Mouse (Mus musculus) NIH3T3 (cell line): ENCODE measurements around the gene Ykt6.

Source experiments
- DNase-seq: peaks from one replicate; pipeline ENCODE4 v3.0.0-alpha.2; 2012; ENCODE audit warnings: low read depth

Ykt6 gene

DNA sequence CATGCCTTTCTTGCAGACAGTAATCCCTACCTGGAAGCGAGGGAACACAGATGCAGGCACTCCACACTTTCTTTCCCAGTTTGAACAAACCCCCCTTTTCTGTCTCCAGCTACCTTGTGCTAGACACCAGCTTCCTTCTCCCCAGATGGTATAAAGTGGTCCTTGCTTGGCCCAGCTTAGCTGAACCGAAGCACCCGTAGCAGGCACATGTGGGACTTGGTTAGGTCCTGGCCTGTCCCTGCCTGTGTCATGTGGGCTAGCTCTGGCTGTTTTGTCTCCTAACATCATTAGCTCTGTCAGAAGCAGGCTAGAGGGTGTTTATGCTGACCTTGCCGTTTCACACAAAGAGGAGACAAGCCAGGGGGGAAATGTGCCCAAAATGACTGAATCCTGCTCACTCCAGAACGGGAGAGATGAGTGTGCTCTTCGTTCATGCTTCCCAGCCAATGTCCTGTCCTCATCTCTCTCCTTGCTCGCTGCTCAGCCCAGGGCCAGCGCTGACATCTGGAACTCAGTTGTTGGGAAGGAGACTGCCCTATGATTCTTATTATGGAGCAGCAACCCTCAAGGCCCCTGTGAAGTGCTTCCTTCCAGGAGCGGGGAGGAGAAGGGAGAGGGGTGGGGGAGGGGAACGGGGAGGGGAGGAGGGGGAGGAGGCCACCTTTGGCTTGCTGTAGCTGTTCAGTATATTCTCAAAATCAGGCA, 6.8 kb upstream of the Ykt6 start:
- DNase-seq = peak; percentile 39

DNA sequence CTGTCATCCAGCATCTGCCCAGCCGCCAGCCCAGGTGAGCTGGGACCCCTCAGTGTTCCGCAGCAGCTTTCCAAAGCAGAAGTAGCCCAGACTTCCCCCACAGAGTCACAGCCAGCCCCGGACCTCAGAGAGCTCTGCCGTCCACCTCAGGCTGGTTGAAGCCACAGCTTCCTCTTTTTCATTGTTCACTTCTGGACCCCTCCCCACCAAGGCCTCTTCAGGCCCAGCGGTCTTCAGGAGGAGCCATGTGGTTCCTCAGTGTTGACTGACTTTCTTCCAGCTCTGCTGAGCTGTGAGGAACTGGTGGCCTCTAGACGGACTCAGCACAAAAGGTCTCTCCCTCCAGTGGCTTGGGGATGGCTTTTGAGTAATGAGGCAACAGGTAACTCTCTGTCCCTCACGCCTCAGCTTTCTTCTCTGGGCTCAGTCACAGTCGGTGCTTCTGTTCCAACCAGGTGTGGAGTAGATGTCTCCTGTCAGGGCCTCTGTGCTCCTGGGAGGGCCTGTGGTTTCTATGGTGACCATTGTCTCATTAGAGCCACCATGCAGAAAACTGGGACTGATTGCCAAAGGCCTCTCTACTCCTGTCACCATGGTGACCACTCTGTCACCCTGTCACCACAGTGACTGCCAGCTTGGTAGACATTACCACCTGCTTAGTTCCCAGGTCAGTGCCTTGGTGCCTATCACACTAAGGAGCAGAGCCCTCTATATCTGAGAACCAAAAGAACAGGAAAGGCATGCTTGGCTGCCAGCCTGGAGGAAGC, 5.7 kb upstream of the Ykt6 start, which contains the start of gene Gck:
Gene Gck, minus strand, starts transcription at position 496 of the 767 bp plus-strand sequence.
- no peak for DNase-seq

GRCm38 (mm10) chr11:5952501-5952900, 3.0 kb upstream of the Ykt6 start:
- DNase-seq = no peak

DNA sequence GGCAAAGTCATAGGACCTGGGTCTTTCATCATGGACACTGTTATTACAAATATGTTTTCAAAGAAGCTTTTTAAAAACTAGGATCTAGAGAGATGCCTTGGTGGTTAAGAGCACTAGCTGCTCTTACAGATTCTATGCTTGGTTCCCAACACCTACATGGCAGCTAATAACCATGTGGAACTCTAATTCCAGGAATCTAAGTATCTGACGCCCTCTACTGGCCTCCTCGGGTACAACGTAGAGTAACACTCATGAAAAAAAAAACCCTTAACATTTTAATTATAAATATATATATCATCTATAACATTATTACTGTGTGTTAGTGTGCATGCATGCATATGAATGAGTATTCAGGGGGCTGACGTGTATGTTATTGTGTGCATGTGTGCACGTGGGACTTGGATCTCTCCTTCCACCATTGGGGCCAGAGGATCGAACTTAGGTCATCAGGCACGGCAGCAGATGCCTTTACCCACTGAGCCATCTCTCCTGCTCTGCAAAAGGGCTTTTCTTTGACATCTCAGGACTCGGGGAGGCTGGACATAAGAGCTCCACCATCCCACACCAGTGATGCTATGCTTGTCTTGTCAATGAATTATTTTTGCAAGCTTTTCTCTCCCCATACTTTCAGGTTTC, 2.2 kb upstream of the Ykt6 start:
- peak; percentile 69 for DNase-seq

- no peak for DNase-seq
Measured at GRCm38 (mm10) chr11:5954435-5954834, 1.1 kb upstream of the Ykt6 start.

GRCm38 (mm10) chr11:5954965-5955504, 458 bp upstream of the Ykt6 start:
- peak; percentile 69 for DNase-seq

DNA sequence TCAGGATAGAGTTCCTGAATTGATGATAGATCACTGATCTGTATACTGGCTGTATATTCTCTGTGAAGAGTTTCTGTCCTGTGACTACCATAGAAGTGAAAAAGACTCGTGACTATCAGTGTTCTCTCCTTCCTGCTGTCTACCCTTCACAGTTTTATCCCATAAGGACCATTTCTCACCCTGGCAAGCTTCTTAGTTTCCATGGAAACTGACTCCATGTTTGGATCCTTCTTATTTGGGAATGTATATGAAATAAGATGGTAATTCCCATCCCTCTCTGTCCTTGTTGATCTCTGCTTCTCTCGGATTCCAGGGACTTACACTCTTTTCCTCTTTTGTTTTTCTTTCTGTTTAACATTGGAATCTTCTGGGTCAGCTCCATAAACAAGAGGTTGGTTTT, 4.6 kb downstream of the Ykt6 start:
- no peak for DNase-seq

DNA sequence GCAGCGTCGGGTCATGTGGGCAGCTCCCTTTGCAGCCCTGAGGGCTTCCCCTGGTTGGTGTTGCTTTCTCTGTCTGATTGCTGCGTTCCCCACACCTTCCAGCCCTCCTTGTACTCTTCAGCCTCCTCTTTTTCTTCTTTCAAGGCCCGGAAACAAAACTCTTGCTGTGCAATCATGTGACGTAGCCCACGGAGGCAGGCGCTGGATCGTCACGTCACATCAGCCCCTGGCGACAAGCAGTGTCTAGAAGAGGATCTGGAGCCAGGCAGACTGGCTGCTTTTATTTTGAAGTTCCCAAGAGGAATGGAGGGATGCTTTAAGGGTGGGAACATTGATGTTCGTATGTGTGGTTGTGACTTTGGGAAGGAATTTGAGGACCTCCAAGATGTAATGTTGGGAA, 10.4 kb downstream of the Ykt6 start:
- DNase-seq = no peak

GRCm38 (mm10) chr11:5966751-5967150, 11.3 kb downstream of the Ykt6 start:
- no peak for DNase-seq

DNA sequence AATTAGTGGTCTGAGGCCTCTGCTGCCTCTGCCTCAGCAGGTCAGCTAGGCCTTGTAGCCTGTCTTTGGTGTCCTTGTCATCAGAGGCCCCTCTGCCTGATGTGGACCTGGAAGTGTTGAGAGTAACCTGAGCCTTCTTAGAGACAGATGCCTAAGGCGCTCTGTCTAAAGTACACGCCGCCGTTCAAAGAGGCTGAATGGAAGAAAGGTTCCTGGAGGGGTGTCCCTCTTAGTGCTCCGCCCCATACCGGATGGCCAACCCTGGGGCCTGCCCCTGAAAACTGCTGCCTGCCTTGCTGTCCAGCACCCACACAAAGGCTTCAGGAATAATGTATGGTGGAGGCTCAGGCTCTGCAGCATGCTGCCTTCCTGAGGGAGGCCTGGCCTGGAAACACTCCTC, 12.7 kb downstream of the Ykt6 start:
- no peak for DNase-seq

GRCm38 (mm10) chr11:5971202-5971601, 15.7 kb downstream of the Ykt6 start:
- DNase-seq = no peak

GRCm38 (mm10) chr11:5973151-5973550, 17.7 kb downstream of the Ykt6 start:
- peak; percentile 15 for DNase-seq

- no peak for DNase-seq
Measured at GRCm38 (mm10) chr11:5974053-5974452, 18.6 kb downstream of the Ykt6 start.

DNA sequence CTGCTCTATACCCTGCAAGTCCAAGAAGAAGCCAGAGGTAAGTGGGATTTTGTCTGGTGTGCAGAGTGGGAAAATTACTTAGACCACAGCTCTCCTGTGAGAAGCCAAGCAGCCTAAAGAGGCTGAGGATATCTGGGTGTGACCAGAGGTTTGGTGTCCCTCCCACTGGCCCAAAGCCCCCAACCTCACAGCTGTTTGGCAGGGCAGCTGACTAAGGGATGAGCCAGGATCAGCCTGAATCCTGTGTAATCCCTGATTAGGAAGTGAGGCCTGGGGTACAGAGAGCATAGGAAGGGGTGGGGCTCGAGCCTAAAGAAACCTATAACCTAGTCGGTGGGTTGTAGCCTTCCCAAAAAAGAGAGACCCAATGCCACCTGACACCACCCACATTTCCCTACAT, 19.6 kb downstream of the Ykt6 start:
- no peak for DNase-seq

- no peak for DNase-seq
Measured at GRCm38 (mm10) chr11:5976106-5976505, 20.6 kb downstream of the Ykt6 start.

DNA sequence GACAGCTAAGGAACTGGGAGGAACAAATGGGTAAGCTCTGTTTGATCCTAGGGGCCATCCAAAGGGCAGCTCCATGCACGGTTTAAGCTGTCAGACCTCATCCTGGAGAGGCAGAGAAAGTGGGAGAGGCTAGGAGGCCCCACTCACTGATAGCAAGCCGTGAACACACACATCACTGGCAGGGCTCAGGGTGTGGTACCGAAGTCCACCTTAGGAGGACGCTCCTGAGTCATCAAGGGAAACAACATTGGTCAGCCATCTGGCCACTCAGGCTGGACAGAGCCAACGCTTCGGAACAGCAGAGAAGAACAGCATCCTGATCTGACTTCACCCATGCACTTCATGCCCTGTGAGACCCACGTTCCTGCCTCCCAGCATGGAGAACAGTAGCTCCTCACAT, 23.6 kb downstream of the Ykt6 start:
- DNase-seq = no peak

- no peak for DNase-seq
Measured at GRCm38 (mm10) chr11:5980108-5980507, 24.6 kb downstream of the Ykt6 start.

DNA sequence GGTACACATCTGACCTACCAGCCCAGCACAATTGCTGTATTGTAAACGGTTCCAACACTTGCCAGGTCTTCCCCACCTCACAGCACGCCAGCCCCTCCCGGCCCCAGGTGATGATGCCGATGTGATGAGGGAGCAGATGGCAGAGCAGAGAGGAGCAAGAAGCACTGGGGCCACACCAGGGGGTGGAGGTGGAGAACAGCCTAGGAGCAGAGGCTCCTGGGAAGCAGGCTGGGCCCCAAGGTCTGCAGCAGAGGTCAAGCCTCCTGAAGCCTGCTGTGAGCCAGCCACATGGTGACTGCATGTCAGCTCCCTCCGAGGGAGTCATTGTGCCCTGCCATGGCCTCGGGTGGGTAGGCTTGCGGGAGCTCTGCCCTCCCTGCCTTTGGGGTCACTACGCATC, 25.1 kb downstream of the Ykt6 start:
- DNase-seq = no peak

GRCm38 (mm10) chr11:5981323-5981722, 25.8 kb downstream of the Ykt6 start:
- DNase-seq = no peak

GRCm38 (mm10) chr11:5983629-5984028, 28.1 kb downstream of the Ykt6 start:
- no peak for DNase-seq

GRCm38 (mm10) chr11:5988126-5988525, 32.6 kb downstream of the Ykt6 start:
- no peak for DNase-seq

GRCm38 (mm10) chr11:5989954-5990593, 34.6 kb downstream of the Ykt6 start:
- DNase-seq = no peak
